Mouse (Mus musculus): ENCODE data around the gene Bbs12. TPM values are rescaled to one million over a fixed set of nuclear protein-coding genes. Genes with fewer than 3 reads are reported as not detected.
A peak's percentile ranks its signal among the peaks of the same experiment; 100 is the strongest.

Bbs12 gene
- polyA plus RNA-seq, 1 experiment from 2014 or later = 10.6 TPM

DNA sequence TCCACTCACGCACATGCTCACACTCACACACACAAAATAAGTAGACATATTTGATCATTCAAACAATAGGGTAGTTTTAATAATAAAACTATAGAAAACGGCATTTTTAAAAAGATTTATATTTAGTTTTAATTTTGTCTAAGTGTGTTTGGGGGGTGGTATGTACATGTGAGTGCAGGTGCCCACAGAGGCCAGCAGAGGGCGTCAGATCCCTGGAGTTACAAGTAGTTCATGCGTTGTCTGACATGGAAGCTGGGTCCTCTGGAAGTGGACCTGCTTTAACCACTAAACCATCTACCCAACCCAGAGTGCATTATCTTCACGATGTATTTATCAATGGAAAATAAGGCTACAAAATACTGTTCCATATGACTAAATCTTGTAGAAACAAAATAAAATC is 28.8 kb downstream of the Bbs12 start:
- Histone ChIP-seq H3K9me3 (ENCODE audit: control insufficient read depth, low read length) (no peaks in the 10 kb centered on the region), H3K4me3 (ENCODE audit: low read length) (no peak overlapping the region), H3K4me2 (replicated peaks; ENCODE audit: low read depth, low read length) (no peak overlapping the region), H3K9ac (ENCODE audit: low read depth, low read length) (no peak overlapping the region), H3K4me1 (ENCODE audit: control insufficient read depth, insufficient read depth, low read length) (no peaks in the 10 kb centered on the region), H3K27ac (ENCODE audit: low read depth, low read length) (no peak overlapping the region), H3K36me3 (ENCODE audit: control insufficient read depth, insufficient read depth, low read length) (no peaks in the 10 kb centered on the region), H3K27me3 (ENCODE audit: control insufficient read depth, insufficient read depth, low read length) (no peaks in the 10 kb centered on the region)
- 68% methylated on average over 5 of the region's 5 CpGs for WGBS
- no peak for ATAC-seq (ENCODE audit: low FRiP score, low TSS enrichment)

DNA sequence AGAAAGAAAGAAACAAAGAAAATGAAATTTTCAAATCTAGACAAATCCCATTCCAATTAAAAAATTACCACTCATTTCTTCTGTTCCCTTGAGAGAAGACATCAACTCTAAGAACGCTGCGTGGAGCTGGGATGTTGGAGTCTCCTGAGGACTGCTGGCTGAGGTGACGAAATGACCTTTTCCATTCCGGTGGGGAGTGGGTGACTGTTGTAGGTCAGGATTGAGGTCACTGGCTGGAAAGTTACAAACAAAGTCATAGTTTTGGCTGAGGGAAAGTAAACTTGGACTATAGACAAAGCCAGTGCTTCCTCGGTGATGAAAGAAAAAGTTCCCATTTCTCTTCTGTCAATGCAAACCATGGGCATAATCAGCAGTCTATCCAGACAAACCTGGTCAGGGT is 30.5 kb downstream of the Bbs12 start:
- no peaks in the 10 kb centered on the region for H3K27me3 ChIP-seq (ENCODE audit: control insufficient read depth, insufficient read depth, low read length)
- H3K4me3 ChIP-seq (ENCODE audit: low read length) = no peak overlapping the region
- H3K27ac ChIP-seq (ENCODE audit: low read depth, low read length) = no peak overlapping the region
- H3K4me2 ChIP-seq (replicated peaks; ENCODE audit: low read depth, low read length) = no peak overlapping the region
- H3K9me3 ChIP-seq (ENCODE audit: control insufficient read depth, low read length) = no peaks in the 10 kb centered on the region
- WGBS = 61% methylated on average over 5 of the region's 5 CpGs
- no peak for ATAC-seq (ENCODE audit: low FRiP score, low TSS enrichment)
- peaks cover 2% of the 10 kb centered on the region; the same call in 1 of the 2 replicates for H3K4me1 ChIP-seq (ENCODE audit: control insufficient read depth, insufficient read depth, low read length)
- no peak overlapping the region for H3K9ac ChIP-seq (ENCODE audit: low read depth, low read length)
- H3K36me3 ChIP-seq (ENCODE audit: control insufficient read depth, insufficient read depth, low read length) = no peaks in the 10 kb centered on the region

DNA sequence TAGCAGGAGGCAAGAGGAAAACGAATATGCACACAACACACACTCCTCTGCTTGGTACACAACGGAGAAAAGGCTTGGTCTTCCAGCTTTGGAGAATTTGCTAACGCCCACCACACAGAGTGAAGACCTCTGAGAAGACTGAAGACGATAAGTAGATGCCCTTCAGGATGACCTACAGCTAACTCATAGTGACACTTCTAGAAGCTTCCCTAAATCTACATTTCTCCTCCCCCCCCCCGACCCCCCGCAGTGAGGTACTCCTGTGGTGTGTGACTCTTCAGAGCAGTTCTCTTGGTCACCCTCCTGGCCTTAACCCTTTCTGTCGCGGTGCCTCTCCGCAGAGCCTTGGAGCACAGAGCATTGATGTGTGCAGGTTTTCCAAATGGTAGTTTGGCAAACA is 35.3 kb downstream of the Bbs12 start:
- Histone ChIP-seq H3K27me3 (ENCODE audit: control insufficient read depth, insufficient read depth, low read length) (peaks cover 4% of the 10 kb centered on the region), H3K9me3 (ENCODE audit: control insufficient read depth, low read length) (no peaks in the 10 kb centered on the region), H3K36me3 (ENCODE audit: control insufficient read depth, insufficient read depth, low read length) (no peaks in the 10 kb centered on the region), H3K9ac (ENCODE audit: low read depth, low read length) (no peak overlapping the region), H3K4me3 (ENCODE audit: low read length) (peak overlapping the region; percentile 71; the same call in 1 of the 2 replicates), H3K4me2 (replicated peaks; ENCODE audit: low read depth, low read length) (peak overlapping the region; percentile 99), H3K4me1 (ENCODE audit: control insufficient read depth, insufficient read depth, low read length) (peaks cover 12% of the 10 kb centered on the region; the same call in 1 of the 2 replicates), H3K27ac (ENCODE audit: low read depth, low read length) (no peak overlapping the region)
- ATAC-seq (ENCODE audit: low FRiP score, low TSS enrichment) = no peak
- WGBS = 31% methylated on average over 9 of the region's 9 CpGs

DNA sequence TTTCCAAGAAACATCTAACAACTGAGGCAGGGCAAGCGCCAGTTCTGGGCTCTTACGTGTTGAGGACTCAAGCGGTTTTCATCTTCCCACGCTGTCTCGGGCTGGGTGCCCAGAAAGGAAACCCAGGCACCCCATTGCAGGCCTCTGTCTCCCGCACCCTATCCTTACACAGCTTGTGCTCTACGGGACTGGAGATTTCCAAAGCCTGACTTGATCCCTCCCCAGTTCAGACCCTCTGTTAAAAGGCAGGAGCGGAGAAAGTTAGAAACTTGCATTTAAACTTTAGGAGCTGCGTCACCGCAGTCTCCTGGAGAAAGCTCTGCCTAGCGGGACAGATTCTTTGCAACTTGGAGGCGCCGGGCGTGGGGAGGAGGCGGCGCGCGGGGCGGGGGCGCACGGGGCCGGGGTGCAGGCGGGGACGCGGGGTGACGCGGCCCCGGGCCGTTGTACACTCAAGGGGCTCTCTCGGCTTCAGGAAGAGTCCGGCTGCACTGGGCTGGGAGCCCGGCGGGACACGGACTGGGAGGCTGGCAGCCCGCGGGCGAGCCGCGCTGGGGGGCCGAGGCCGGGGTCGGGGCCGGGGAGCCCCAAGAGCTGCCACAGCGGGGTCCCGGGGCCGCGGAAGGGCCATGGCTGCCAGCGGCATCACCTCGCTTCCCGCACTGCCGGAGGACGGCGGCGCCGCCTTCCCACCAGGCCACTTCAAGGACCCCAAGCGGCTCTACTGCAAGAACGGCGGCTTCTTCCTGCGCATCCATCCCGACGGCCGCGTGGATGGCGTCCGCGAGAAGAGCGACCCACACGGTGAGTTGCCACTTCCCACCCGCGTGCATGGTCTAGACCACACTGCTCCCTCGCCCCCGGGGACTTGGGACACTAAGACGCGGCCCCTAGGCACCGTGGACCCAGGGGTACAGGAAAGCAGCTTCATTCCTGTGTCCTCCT is 36.1 kb downstream of the Bbs12 start, which contains the start of gene Fgf2:
Gene Fgf2, plus strand, starts transcription at position 126 of the 945 bp plus-strand sequence.
- Histone ChIP-seq H3K4me2 (replicated peaks; ENCODE audit: low read depth, low read length) (peak within 1 kb of the TSS; percentile 99), H3K36me3 (ENCODE audit: control insufficient read depth, insufficient read depth, low read length) (no peaks in the 10 kb centered on the region), H3K9ac (ENCODE audit: low read depth, low read length) (peak within 1 kb of the TSS; percentile 72), H3K4me3 (ENCODE audit: low read length) (peak within 1 kb of the TSS; percentile 71), H3K27me3 (ENCODE audit: control insufficient read depth, insufficient read depth, low read length) (peaks cover 4% of the 10 kb centered on the region), H3K9me3 (ENCODE audit: control insufficient read depth, low read length) (no peaks in the 10 kb centered on the region), H3K4me1 (ENCODE audit: control insufficient read depth, insufficient read depth, low read length) (peaks cover 12% of the 10 kb centered on the region; the same call in 1 of the 2 replicates), H3K27ac (ENCODE audit: low read depth, low read length) (no peak within 1 kb of the TSS)
- ATAC-seq (ENCODE audit: low FRiP score, low TSS enrichment) = peak; percentile 75
- under 1% methylated on average over 70 of the region's 75 CpGs for WGBS

DNA sequence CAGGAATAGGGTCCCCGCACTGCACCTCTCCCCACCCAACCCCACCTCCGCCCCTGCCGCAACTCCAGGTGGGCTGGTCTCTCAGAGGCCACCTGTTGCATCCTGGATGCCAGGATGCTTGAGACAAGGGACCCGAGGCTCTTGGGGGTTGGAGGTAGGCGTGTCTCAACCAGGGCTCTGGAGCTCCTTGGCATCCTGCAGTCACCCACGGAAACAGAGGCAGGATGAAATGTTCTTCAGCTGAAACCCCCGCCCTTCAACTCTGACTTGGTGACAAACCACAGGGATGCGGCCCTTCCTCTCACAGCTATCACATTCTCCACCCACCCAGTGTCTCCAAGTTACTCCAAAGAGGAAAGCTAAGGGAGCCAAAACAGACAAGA is 36.8 kb downstream of the Bbs12 start:
- Histone ChIP-seq H3K36me3 (ENCODE audit: control insufficient read depth, insufficient read depth, low read length) (no peaks in the 10 kb centered on the region), H3K27ac (ENCODE audit: low read depth, low read length) (no peak overlapping the region), H3K9ac (ENCODE audit: low read depth, low read length) (peak overlapping the region; percentile 72; the same call in 1 of the 2 replicates), H3K4me2 (replicated peaks; ENCODE audit: low read depth, low read length) (peak overlapping the region; percentile 99), H3K9me3 (ENCODE audit: control insufficient read depth, low read length) (no peaks in the 10 kb centered on the region), H3K4me3 (ENCODE audit: low read length) (peak overlapping the region; percentile 71), H3K27me3 (ENCODE audit: control insufficient read depth, insufficient read depth, low read length) (peaks cover 4% of the 10 kb centered on the region), H3K4me1 (ENCODE audit: control insufficient read depth, insufficient read depth, low read length) (peaks cover 12% of the 10 kb centered on the region; the same call in 1 of the 2 replicates)
- no peak for ATAC-seq (ENCODE audit: low FRiP score, low TSS enrichment)
- 12% methylated on average over 8 of the region's 8 CpGs for WGBS

DNA sequence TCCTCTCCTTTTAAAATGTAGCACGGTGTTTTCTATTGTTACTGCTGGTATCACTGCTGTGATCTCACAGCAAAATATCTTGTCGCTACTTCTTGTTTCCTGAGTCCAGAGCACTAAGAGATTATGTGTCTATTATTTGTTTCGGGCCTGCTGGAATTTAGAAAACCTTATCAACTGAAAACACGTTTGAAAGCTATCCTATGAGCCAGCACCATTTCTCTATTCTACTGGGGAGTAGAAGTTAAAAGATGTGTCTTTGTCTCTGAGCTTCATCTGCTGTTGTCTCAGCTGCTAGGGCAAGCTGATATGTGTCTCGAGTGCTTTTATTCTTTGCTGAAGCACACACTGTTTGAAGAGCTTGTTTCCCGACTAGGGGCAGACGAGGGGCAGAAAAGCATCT is 38.0 kb downstream of the Bbs12 start:
- H3K9me3 ChIP-seq (ENCODE audit: control insufficient read depth, low read length) = no peaks in the 10 kb centered on the region
- H3K4me1 ChIP-seq (ENCODE audit: control insufficient read depth, insufficient read depth, low read length) = peaks cover 12% of the 10 kb centered on the region; the same call in 1 of the 2 replicates
- no peak overlapping the region for H3K9ac ChIP-seq (ENCODE audit: low read depth, low read length)
- no peaks in the 10 kb centered on the region for H3K36me3 ChIP-seq (ENCODE audit: control insufficient read depth, insufficient read depth, low read length)
- no peak overlapping the region for H3K27ac ChIP-seq (ENCODE audit: low read depth, low read length)
- no peak overlapping the region for H3K4me2 ChIP-seq (replicated peaks; ENCODE audit: low read depth, low read length)
- H3K4me3 ChIP-seq (ENCODE audit: low read length) = no peak overlapping the region
- peaks cover 4% of the 10 kb centered on the region for H3K27me3 ChIP-seq (ENCODE audit: control insufficient read depth, insufficient read depth, low read length)
- no peak for ATAC-seq (ENCODE audit: low FRiP score, low TSS enrichment)
- 57% methylated on average over 7 of the region's 7 CpGs for WGBS

DNA sequence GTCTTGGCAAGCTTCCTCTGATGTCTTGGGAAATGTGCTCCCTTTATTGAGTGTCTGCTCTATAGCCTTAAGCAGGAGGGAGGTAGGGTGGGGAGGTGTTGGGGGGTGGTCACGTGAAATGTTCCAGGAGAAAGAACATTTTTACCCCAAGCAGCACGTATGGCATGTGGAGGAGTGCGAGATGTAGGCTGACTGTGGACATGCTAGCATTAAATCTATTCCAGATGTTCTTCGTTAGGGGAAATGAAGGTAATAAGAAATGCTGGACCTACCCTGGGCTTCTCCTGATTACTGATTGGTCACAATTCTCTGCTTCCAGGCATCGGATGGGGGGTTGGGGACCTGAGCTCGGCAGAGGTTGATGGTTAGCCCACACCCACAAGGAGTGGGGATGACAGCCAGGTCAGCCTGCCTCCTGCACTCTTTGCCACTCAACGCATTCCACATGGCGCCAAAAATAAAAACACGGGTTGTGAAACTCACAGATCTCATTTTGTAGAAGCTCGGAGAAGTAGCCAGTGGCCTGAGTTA is 41.7 kb downstream of the Bbs12 start:
- H3K4me3 ChIP-seq (ENCODE audit: low read length) = no peak overlapping the region
- 62% methylated on average over 10 of the region's 10 CpGs for WGBS
- H3K27me3 ChIP-seq (ENCODE audit: control insufficient read depth, insufficient read depth, low read length) = peaks cover 4% of the 10 kb centered on the region
- no peaks in the 10 kb centered on the region for H3K9me3 ChIP-seq (ENCODE audit: control insufficient read depth, low read length)
- ATAC-seq (ENCODE audit: low FRiP score, low TSS enrichment) = peak; percentile 64; the same call in 1 of the 2 replicates
- H3K9ac ChIP-seq (ENCODE audit: low read depth, low read length) = no peak overlapping the region
- H3K36me3 ChIP-seq (ENCODE audit: control insufficient read depth, insufficient read depth, low read length) = no peaks in the 10 kb centered on the region
- H3K4me2 ChIP-seq (replicated peaks; ENCODE audit: low read depth, low read length) = no peak overlapping the region
- H3K4me1 ChIP-seq (ENCODE audit: control insufficient read depth, insufficient read depth, low read length) = peaks cover 2% of the 10 kb centered on the region; the same call in 1 of the 2 replicates
- peak overlapping the region; percentile 1; the same call in 1 of the 2 replicates for H3K27ac ChIP-seq (ENCODE audit: low read depth, low read length)

DNA sequence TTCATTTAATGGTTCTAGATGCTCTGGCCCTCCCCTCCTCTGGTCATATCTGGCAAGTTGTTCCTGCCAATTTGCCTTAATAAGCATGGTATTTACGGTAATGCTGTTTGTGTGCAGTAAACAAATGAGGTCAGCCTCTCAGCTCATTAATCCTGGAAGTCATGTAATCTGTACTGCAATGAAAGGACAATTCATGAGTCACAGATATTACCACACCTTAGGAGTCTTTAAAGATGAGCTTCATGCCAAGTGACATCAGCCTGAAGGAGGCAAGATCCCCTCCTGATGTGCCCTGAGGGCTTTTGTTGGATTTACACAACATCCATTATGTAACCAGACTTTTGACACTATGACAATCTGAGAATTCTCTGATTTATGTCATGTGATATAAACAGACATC is 42.4 kb downstream of the Bbs12 start:
- no peaks in the 10 kb centered on the region for H3K9me3 ChIP-seq (ENCODE audit: control insufficient read depth, low read length)
- no peak overlapping the region for H3K27ac ChIP-seq (ENCODE audit: low read depth, low read length)
- H3K4me2 ChIP-seq (replicated peaks; ENCODE audit: low read depth, low read length) = no peak overlapping the region
- H3K36me3 ChIP-seq (ENCODE audit: control insufficient read depth, insufficient read depth, low read length) = no peaks in the 10 kb centered on the region
- H3K4me1 ChIP-seq (ENCODE audit: control insufficient read depth, insufficient read depth, low read length) = no peaks in the 10 kb centered on the region
- no peak overlapping the region for H3K4me3 ChIP-seq (ENCODE audit: low read length)
- no peak overlapping the region for H3K9ac ChIP-seq (ENCODE audit: low read depth, low read length)
- ATAC-seq (ENCODE audit: low FRiP score, low TSS enrichment) = no peak
- 81% methylated on average over 1 of the region's 1 CpGs for WGBS
- no peaks in the 10 kb centered on the region; the same call in 1 of the 2 replicates for H3K27me3 ChIP-seq (ENCODE audit: control insufficient read depth, insufficient read depth, low read length)

DNA sequence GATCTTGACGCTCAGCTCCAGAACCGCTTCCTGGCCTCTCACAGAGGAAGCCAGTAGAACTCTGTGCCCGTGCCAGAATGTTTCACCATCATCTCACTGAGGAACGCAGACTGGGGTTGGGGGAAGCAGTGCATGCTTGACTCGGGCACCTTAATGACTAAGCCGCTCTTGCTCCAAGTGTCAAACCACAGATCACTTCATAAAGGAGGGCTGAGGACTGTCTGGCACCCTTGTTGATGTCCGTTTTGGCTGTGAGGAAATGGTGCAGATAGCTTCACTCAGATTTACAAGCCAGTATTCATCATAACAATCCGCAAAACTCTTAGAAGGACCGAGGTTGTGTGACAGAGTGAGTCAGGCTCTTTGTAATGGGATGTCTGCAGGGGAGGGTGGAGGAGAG is 48.4 kb downstream of the Bbs12 start:
- H3K9ac ChIP-seq (ENCODE audit: low read depth, low read length) = no peak overlapping the region
- ATAC-seq (ENCODE audit: low FRiP score, low TSS enrichment) = no peak
- H3K4me2 ChIP-seq (replicated peaks; ENCODE audit: low read depth, low read length) = no peak overlapping the region
- no peaks in the 10 kb centered on the region for H3K9me3 ChIP-seq (ENCODE audit: control insufficient read depth, low read length)
- WGBS = 82% methylated on average over 9 of the region's 9 CpGs
- no peaks in the 10 kb centered on the region for H3K4me1 ChIP-seq (ENCODE audit: control insufficient read depth, insufficient read depth, low read length)
- H3K36me3 ChIP-seq (ENCODE audit: control insufficient read depth, insufficient read depth, low read length) = no peaks in the 10 kb centered on the region
- no peak overlapping the region for H3K27ac ChIP-seq (ENCODE audit: low read depth, low read length)
- H3K4me3 ChIP-seq (ENCODE audit: low read length) = no peak overlapping the region
- no peaks in the 10 kb centered on the region for H3K27me3 ChIP-seq (ENCODE audit: control insufficient read depth, insufficient read depth, low read length)
